Mouse (Mus musculus) frontal cortex, postnatal 36 days (tissue): ENCODE measurements at regions not wholly inside any gene's neighbourhood (a gene's known extent, or its start where the extent isn't known, plus 50 kb on each side); places are given as distances from the start of the nearest gene placed in this dataset.

Experiments used
- DNase-seq, 2 experiments: peaks; one replicate each; pipeline ENCODE4 v3.0.0; 2022; ENCODE audit warnings: low spot score in 2 of 2

DNA sequence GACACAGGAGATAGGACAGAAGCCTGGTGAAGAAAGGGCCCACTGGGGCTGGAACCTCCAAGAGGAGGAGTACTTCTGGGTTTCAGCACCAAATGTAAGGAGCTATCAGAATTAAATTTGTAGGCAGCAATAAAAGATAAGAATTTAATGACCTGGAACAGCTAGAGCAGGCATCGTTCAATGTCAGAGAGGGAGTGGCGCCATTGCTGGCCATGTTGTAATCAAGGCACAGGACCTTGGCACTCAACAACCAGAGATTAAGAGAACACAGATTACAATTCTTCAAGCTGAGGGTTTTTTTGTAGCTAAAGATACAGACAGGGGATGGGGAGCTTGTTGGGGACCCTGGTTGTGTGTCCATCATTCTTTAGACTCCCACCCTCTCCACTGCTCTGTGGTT is 101.0 kb upstream of the Dio3 start:
- no peak for DNase-seq

DNA sequence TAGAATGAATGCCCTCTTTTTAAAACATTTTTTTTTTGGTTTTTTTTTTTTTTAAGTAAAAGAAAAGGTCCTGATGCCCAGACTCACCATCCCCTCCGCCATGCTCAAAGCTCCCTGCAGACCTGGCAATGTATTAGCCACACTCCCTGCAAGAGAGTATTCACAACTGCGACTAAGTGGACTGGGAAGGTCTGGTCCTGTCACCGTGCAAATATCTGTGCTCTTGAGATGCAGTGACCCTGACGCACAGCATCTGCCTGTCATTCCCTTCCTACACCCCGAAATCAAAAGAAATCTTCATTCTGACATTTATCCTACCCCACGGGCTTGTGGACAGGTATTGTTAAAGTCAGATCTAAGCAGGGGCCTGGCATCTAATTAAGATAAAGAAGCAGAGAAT is 95.4 kb upstream of the Dio3 start:
- DNase-seq, result no peak

DNA sequence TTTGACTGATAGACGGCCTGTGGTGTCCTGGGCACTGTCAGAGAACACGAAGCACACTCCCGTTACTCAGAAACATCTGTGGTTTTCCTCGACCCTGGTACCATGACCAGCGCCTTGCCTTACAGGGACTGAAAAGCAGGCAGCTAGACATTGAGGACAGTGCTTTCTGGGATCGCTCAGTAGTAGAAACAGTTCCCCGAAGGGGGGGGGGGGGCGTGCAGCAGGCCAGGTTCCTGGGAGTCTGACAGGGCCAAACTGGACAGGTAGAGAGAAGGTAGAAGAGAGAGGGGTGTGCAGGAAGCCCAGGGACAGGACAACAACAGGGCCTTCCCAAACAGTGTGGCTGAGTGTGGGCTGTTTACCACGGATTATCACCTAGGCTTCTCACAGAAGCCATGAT is 93.5 kb upstream of the Dio3 start:
- DNase-seq, result no peak

DNA sequence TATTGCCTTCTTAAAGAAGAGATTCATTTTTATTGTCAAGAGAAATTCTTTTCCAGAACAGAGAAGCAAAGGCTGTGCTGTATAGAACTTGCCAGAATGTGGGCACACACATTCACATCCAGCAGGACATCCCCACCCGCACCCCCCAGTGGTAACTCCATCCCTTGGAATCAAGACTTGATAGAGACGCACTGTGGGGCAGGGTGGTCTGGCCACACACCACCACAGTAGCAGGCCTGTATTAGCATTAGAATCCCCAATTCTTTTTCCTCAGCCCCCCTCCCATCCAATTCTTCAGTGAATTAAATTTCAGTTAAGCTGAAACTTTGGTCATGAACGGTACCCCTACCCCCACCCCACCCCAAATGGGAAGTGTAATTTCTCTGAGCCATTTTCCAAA is 92.5 kb upstream of the Dio3 start:
- DNase-seq, result no peak

DNA sequence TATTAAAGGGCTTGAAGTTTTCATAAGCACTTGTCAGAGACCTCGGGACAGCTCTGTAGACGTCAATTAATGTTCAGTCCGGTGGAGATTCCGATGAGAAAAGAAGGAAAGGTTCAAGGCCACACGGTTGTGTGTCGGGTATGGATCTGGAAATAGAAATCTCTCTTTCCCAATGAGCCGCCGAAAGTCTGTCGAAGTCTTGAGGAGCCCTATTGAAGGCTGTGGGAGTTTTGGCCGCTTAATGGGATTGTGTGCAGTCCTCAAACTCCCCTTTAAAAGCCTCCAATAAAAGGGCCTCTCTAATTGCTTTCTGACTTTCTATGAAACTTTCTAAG is 92.0 kb upstream of the Dio3 start:
- no peak for DNase-seq

DNA sequence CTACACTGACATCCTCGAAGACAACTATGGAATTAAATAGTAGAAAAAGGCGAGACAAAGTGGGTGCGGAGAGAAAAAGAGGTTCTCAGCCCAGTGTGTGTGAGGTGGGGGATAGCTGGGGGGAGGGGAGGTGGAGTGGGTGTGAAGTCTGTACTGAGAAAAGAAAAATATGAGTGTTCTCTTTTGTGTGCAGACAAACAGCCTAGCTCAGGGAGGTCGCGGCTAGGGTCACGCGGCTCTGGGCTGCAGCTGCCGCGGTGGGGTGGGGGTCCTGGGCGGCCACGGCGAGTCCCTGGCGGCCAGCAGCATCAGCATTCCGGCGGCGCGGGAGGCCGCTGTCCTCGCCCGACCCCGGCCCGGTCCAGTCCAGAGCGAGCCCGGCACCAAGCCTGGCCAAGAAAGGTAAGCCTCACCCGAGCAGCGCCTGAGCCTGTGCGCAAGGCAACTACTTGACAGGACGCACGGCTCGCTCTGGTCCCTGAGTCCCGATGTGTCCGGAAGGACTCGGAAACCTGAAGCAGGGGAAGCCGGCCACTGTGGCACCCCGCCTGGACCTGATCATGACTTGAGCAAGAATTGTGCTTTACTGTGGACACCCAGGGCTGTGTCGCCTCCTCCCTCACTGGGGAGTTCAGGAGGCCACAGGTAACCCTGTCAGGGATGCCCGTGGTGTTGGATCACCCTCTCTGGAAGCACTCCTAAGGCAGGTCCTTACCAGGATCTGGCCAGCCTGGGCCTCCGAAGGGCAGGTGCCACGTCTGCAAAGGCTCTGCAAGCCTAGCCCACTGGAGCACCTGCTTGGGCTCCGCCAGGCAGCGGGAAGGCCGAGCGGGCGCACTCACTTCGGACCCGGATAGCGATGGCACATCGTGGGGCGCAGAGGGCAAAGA is 91.4 kb upstream of the Dio3 start:
- DNase-seq, result no peak

DNA sequence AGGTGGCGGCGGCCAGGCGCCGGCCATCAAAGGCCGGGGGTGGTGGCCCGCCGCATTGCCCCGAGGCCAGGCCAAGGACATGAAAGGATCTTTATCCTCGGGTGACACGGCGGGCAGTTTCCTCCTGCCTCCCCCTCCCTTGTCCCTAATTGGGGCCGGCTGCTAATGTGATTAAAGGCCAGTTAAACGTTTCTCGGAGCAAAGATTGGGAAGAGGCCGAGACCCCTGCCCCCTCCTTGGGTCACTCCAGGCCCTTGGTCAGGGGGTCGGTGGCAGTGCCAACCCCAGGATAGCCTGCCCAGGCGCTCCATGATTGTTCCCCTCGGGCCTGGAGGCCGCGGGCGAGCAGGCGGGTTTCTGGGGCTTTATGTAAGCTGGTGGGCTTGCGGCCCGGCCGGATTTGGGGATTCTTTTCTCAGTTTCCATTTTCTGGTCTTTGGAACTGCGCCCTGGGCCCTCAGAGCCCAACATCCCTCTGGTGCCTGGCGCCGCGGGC is 90.7 kb upstream of the Dio3 start:
- no peak for DNase-seq

DNA sequence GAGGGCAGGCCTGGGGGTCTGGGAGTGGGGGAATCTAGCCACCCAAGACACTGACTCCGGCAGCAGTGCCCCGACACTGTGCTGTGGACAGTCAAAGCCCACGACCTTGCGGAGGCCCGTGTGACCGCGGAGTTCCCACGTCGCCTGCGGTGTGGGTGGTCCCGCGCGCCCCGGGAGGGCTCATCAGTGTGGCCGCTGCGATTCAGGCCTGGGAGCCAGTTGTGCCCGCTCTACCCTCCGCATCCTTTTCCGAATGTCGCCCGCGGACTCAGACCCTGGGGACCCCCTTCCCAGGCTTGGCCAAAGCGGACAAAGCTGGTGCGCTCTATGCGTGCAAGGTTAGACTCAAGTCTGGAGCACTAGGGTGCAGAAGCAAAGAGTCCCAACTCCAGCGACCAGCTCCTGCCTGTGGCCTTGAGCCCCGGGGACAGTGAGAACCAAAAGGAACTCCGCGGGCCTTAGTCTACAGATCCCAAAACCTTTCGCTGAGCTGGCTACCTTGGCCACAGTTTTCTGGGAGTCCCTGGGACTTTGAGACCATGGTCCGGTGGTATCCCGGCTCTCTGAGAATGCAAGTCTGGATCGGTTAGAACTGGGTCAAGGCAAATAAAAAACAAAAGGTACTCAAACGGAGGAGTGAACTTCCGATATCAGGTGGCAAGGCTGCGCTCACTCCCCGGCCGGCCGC is 90.1 kb upstream of the Dio3 start:
- no peak for DNase-seq

DNA sequence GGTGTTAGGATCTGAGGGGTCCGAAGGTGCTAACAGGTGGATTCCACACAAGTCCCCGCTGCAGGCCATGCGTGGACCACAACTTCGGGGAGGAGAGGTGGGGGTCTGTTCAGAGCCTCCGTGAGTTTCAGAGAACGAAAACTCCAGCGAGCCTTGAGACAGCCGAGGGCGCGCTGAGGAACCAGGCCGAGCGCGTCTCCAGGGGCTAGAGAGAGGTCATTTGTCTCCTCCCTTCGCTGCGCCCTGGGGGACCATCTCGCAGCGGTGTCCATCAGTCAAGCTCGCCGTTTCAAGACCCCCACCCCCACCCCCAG is 89.6 kb upstream of the Dio3 start:
- DNase-seq, result no peak

DNA sequence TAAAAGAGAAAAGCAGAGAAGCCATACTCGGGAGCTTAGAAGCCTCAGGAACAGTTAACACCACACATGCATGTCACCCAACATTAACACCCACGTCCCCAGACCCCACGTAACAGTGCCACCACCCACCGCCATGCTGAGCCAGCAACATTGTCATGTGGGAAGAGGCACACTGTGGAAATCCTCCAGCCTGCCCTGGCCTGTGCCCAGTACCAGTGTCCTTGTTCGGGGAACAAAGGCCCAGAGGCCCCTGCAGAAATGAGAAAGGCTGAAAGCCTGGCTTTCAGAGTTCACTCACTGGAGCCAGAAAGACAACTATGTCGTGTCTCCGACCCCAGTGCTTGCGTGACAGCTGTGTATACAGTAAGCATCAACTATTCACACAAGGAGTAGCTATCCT is 86.7 kb upstream of the Dio3 start:
- DNase-seq, result no peak

DNA sequence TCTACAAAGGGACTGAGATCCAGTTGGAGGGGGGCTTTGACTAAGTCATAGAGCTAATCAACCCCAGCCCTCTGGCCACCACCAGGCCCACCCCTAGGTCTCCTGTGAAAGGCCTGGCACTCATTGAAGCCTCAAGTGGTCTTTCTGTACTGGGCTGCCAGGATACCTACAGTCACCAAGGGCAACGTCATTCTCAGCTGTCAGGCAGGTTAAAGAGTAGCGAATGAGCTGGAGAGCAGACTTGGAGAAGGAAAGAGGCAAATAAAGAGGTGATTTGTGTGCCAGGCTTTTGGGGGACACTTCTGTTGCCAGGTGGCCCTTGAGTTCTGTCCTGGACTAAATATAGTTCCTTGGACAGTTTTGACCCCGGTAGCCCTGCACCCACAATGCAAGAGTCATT is 81.5 kb upstream of the Dio3 start:
- no peak for DNase-seq

DNA sequence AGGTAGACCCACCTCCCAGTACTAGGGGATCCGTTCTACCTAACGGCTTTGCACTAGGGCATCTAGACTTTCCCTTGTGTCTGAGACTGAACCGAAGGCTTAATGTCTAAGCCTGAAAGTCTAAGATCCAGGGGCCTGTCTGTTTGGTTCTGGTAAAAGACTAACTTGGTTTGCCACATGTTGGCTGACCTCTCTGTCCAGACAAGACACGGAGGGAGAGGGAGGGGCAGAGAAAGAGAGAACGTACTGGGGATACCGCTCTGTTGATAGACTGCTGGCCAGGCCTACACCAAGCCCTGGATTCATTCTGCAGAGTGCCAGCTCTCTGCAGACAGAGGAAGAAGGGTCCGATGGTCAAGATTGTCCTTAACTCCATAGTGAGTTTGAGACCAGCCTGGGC is 78.4 kb upstream of the Dio3 start:
- no peak for DNase-seq

DNA sequence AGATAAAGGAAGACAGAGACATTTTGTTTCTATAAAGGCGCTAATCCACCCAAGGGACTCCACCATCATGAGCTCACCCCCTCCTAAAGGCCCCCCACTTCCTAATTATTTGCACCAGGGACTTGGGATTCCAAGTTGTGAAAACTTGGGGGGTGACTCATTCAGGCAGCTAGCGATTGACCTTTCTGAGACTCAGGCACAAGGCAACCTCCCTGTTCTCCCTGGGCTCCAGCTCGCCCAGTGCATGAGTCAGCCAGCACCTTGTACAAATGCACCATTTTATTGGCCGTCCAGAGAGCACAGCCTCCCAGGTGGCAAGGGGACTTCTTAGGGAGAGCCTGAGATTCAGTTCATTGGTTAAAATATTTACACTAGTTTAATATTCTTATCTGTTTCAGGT is 78.0 kb upstream of the Dio3 start:
- no peak for DNase-seq

DNA sequence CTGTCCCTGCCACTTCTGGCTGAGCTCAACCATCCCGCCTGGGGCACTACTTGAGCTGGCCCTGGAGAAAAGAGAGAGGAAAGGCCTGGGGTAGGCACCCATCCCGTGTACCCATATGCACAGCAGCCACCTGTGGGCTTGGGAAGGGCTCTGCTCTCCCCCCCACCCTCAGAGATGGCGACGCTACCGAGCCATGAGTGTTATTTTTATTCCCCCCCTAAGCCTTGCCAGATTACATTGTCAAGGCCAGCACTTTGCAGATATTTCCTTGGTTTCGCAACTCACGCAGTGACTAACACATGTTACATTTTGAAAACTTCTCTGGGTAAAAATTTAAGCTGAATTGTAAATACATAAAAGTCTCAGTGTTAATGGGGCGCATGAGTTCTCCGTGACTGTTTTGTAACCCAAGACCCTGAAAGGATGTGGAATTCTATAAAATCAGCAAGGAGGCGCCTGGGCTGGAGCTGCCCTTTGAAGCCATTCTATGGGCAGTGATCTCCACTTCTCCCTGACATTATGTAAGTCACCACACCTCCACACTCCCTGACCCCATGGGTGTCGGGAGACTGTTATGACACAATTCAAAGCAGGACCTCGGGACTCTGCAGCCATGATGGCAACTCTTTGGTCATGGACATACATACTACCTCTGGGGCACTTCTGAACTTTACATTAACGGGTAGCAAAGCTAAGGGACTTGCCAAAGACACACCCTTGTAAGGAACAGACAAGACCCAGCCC is 75.4 kb upstream of the Dio3 start:
- DNase-seq, result no peak

DNA sequence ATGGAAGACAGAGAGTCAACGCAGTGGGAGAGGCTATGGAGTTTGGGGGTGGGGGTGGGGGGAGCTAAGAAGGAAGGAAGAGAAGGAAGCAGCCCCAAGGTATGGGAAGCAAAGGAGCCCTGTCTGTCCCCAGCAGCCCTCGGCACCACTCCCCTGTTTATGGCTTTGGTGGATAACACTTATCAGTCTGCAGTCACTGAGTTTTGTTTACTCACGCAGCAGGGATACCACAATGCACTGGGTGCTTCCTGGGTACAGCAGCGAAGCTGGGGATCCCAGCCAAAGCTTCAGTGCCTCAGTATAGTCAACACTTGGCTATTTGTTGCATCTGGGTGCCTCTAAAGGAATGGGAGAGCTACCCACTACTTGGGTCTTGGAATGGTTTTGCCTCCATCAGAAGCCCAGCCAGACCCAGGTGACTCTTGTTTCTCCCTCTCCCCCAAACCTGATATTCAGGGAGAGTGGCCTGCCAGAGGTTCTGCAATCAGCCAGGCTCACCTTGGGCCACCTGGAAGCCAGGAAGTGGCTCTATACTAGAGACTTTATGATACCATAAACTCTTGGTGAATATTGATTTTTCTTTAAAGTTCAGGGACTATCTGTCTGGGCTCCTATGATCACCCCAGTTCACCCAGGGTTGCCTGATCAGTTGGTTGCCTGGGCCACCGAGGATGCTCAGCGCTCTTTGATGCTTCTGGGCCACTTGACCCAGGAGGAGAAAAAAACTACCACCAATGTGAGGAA is 74.5 kb upstream of the Dio3 start:
- DNase-seq, result no peak

DNA sequence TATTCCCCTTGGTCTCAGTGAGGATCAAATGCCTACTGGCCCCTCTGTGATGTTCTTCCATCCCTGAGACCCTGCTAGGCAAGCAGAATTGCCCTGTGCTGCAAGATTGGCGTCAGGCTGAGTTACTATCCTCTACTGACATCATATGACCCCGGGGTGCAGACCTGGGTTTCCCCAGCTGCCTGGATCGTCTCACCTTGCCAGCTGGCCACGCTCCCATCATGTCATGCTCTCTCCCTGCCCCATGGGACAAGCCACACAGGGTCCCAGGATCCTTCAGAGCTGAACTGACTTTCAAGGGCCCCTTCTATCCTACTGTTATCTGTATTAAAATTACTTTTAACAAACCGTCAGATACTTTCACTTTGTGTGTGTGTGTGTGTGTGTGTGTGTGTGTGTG is 72.6 kb upstream of the Dio3 start:
- DNase-seq, result no peak

DNA sequence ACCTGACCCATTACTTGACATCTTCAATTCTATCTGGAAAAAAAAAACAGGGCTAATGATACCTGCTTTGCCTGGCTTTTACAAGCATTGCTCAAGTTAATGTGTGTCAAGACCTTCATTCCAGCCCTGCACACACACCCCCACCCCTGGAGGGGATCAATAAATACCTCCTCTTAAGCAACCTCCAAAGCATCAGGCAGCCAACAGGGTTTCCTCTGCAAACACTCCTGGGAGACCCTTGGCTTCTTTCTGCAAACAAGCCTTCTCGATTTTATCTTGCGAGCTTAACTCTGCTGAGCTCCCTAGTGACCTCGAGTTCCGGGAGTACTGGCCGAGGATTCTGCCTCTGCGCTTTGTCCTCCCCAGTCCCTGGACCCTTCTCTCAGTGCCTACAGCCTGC is 72.1 kb upstream of the Dio3 start:
- DNase-seq, result no peak

DNA sequence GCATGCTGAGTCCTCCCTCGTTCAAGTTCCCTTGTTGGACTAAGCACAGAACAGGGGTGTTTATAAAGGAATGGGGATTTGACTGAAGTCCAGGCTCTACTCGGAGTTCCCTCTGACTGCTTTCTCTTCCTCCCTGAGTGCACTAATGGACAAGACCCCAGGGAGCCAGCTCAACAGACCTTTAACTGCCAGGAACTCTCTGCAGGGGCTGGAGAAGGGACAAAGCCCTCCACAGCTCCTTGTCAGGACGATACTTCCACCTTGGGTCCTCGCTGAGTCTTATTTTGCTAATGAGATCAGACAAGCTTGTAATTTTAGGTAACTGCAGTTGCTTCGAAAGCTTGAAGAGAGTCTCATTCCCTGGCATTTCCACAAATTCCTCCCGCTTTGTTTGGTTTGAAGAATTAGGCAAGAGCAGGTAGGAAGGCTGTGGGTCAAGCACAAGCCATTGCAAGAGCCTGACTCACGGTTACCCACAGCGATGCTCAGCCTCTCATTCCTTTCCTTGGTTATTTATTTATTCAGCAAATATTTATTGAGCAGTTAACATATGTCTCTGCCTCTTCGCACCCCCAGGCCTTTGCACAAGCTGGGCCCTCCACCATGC is 71.5 kb upstream of the Dio3 start:
- DNase-seq, result no peak

DNA sequence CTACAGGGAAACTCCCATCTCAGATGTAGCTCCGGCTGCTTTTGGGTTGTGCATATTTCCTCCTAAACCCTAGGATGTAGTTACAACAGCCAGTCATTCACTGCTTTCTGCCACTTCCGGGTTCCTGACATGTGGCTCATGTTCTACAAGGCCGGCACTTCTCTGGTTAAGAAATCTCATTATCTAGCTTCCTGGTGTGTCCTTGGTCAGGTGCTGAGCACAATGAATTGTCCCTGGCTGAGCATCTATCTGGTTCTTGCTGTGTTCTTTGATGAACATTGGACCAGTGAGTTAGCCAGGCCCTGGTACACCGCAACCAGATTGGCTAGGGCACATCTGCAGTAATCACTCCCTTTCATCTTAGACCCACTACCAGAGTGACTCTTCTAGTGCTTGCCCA is 66.2 kb upstream of the Dio3 start:
- no peak for DNase-seq

DNA sequence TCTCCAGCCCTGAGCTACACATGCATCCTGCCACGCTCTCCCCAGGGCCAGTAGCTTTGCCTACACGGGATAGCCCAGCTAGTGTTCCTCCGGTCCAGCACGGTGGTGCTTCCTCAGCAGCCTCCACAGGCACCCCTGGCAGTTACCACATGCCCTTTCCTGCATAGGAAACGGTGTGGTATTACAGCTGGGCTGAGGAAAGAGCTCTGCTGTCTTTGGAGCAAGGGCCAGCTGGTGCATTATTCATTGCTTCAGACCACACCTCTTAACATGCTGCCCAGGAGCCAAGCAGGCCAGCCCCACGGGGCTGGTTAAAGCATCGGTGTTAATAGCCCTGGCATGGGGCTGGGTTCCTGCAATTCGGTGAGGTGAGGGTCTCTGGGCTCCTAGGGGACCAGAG is 64.0 kb upstream of the Dio3 start:
- no peak for DNase-seq

DNA sequence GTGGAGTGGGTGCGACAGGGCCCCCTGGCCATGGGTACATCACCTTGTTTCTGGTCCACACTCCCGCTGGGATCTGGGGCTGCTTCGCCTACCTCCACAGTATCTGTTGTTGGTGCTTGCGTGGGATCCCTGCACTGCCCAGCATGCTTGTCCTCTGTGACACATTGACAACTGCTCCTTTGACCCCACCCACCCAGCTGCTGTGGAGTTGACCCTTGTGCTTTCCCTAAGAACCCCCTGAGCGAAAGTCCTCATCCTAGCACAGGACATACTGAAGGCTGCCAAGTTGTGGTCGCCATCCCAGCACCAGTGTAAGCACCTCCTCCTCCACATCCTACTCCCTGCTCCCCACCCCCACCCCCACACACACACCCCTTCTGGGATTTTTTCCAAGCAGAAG is 63.6 kb upstream of the Dio3 start:
- DNase-seq, result no peak

DNA sequence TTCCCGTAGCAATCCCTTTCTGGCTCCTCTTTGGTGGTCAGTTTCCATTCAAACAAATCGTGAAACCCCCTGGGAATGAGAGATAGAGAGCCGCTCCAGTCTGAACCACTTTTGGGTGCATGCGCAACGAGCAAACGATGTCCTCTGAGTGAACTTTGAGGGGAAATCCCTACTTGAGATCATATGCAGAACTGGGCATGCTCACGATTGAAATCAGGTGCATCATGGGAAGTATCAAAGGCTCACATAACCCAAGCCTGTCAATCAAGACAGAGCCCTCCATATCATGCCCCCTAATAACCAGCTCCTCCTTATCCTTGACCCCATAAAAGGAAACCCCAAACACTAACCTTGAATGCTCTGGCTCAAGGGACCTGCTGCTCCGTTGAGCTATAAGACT is 59.1 kb upstream of the Dio3 start:
- no peak for DNase-seq
